Mouse (Mus musculus) adipocyte (in vitro differentiated cells): ENCODE measurements around the gene Ocel1.

Source experiments
- DNase-seq: peaks from one replicate; pipeline ENCODE4 v3.0.0-alpha.2; 2016; ENCODE audit warnings: low spot score

Ocel1 gene

DNA sequence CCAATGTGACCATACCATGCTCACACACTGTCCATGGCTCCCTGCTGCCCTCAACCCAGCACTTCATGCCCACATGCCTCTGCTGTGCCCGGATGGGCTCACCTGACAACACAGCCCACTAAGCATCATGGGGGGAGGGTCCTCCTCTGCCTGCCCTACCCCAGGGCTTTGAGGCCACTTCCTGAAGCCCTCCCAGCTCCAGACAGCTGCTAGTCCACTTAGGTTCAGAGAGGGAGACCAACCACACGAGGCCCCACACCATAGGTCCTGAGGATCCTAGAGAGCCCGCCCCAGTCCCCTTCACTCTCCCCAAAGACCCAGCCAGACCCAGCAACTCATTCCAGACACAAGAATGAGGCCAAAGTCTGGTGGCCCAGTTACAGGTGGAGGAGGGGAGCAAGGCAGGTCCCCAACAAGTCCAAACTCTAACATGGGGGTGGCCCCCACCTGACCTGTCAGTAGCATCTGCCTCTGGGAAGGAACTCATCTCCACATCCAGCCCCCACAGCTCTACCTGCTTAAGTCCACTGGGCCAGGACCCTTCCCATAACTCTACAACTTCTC is 8.5 kb downstream of the Ocel1 start:
- no peak for DNase-seq

DNA sequence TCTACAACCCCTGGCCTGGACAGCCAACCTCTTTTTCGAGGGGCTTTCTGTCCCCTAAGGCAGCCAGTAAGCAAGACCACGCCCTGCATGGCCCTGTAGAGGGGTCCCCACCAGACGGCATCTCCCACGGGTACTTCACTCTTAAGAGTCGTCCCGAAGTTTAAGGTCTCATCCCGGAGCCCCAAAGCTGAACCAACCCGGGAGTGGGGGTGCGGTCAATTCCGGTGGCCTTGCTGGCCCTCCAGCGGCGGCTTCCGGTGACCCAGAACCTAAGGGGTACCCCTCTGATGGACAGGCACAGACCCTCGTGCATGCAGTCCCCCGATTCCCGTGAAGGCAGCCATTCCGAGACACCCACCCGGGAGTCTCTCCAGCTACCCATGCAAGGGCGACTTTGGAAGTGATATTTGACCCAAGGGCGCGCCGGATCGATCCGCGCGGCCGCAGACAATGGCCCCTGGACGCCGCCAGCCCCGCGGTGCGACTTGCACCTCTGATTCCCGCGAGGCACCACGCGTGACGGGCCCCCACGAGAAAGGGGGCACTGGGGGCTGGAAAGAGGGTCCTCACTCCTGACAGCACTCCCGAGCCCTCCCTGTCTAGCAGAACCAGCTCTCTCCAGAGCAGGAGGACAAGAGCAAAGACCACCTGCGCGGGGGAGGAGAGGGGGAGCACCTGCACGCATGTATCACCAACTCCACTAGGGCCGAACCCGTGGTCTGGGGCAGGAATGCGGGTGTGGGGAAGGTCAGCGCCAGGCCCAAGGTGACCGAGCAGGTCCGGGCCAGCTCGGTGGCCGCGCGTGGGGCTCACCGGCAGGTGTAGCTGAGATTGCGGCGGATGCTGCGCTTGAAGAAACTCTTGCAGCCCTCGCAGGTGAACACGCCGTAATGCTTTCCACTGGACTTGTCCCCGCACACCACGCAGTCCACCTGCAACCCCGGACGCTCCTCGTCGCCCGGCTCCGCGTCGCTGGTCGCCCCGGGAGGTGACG is 9.4 kb downstream of the Ocel1 start:
- DNase-seq: no peak

DNA sequence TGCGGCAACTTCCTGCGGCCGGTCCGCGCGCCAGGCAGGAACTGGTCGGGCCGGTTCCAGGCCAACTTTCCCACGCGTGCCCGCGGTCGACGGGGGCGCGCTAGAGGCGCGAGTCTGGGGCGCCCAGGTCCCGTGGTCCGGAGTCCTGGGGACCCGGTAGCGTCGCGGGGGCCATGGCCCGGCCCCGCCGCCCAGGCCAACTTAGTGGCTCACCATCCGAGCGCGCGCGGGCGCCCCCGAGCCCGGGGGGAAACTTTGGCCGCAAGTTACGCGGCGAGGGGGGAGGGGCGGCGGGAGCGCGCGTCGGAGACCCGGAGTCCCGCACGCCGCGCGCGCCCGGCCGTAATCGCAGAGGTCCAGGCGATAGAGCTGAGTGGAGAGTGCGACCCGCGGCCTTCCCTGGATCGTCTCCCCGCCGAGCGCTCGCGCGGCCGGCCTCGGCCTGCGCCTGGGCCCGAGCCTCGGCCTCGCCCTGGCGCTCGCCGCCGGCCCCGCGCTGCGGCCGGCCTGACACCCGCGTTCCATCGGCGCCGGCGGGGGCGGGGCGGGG is 10.4 kb downstream of the Ocel1 start, which contains the start of gene Nr2f6:
TSS of gene Nr2f6 (minus strand) at position 540 of the 550 bp plus-strand sequence.
- peak; percentile 71 for DNase-seq

DNA sequence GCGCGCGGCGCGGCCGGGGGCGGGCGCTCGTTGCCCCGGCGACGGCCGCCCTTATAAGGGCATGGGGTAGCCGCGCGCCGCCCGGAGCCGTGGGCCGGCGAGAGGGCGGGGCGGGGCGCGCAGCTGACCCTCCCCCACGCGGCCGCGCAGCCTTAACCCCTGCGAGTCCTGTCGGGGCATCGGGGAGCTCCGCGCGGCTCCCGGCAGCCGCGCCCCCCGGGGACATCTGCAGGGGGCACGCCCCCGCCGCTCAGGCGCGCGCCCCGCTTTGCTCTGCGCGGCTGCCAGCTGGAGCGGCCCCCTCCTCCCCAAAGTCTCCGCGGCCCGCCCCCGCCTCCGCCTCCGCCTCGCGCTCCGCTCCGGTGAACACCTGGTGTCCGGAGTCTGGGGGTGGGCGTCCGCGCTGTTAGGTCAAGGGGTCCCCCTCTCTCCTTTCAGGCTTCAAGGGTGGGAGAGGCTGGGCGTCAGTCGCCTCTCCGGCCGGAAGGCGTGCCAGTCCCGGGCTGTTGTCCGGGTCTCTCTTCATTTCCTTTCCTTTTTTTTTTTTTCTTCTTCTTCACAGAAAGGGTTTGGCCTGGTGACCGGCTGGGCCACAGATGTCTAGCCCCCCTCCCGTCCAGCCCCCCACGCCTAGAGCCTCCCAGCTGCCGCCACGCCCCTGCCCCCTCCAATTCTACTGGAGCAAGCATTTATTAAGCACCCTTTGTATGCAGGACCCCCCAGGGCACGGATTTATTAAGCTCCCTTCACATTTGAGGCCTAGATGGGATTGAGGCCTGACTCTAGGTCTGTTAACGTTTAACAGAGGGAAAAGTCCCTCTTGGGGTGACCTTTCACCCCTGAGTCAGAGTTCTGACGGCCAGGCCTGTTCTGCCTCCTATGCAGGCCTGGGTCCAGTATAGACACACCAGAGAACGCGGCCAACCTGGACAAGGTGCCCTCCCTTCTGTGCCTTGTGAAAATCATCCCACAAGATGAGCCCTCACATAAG is 11.2 kb downstream of the Ocel1 start:
- peak; percentile 83 for DNase-seq

DNA sequence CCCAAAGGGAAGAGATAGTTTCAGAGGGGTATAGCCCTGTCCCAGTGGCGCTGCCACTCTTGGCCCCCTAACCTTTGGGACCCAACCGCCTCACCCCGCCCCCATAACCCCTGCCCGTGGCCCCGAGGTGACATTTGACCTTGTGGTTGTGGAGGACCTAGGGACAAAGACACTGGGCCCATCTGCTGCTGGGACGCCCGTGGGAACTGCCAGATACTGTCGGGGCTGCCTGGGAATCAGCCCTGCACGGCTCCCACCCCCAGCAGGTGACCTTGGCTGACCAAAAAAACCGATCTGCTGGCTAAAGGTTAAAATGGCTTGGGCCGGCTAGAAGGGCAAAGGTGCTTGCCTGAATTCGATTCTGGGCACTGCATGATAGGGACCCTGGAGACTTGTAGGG is 12.3 kb downstream of the Ocel1 start:
- no peak for DNase-seq

DNA sequence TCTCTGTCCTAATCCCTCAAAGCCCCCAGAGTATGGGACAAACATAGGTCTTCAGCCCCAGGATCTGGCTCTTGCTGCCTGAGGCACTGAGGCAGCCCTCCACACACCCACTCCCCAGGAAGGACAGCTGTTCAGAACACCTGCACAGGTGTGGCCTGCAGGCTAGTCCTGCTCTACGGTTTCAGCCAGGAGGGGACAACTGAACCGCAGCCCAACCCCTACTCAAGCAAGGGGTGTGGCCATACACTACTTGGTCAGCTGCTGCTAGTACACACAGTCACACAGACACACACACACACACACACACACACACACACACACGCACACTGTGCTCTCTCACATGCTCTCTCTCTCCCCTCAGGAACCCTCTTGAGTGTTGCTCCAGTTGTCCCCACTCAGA is 12.8 kb downstream of the Ocel1 start:
- no peak for DNase-seq

DNA sequence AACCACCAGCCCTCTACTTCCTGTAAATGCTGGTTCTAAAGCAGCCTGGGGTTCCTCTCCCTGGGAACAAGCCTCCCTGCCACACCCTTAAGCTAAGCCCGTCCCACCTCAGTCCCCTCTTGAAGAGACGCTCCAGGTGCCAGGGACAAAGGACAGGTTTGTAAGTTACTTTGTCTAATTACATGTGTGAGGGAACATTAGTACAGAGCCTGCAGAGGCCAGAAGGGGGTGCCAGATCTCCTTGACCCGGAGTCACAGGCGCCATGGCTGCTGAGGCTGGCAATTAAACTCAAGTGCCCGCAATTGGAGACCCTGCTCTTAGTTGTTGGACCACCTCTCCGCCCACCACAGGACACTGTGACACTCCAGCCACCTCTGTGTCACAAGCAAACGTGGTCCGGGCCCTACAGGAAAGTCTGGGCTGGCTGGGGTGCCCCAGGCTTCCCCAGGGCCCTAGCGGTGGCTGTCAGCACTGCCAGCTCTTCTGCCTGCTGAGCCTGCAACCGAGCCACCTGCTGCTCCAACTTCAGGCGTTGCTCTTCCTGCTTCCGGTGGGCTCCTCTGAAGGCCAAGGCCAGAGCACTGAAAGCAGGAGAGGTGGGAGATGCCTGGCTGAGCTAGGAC is 14.2 kb downstream of the Ocel1 start:
- DNase-seq: no peak

DNA sequence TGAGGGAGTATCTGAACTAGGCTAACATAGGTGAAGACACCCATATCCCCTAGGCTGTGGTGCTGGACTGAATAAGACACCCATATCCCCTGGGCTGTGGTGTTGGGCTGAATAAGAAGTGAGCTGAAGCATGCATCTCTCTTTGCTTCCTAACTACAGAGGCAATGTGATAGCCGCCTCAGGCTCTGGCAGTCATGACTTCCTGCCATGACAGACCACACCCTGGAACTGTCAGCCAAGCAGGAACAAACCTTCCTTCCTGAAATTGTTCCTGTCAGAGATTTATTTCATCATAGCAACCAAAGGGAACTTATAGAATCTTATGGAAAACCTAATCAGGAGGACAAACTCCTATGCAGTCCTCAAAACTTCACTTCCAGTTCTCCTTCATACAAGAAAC is 17.2 kb downstream of the Ocel1 start:
- no peak for DNase-seq

DNA sequence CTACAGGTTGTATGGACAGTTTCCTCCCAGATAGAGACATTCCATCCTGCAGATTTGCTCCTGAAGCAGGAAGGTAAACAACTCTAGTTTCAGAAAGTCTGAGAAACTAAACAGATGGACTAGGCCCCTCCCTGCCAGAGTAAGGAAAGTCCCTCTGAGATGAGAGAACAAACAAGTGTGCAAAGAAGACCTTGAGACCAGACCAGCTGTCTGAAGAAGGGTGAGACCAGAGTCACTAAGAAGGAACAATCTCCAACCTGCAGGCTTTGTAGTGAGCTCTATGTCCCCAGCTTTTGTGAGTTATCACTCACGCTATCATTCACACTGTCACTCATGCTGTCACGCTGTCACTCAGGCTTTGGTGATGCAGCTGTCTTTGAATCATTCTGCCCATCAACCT is 20.6 kb downstream of the Ocel1 start:
- no peak for DNase-seq

DNA sequence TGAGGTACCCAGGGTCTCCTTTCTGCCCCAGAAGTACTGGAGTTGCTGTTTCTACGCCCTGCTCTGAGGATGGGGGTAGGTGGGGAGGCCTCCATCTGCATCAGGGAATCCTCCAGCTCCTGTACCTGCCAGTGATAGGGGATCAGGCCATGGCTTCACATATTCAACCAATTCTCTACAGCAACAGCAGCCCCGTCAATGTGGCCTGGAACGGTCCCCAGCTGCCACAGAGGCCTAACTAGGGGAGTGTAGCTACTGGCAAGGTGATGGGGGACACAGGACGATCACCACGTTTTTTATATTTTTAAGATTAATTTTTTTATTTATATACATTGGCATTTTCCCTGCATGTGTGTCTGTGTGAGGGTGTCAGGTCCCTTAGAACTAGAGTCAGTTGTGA is 21.3 kb downstream of the Ocel1 start:
- no peak for DNase-seq

DNA sequence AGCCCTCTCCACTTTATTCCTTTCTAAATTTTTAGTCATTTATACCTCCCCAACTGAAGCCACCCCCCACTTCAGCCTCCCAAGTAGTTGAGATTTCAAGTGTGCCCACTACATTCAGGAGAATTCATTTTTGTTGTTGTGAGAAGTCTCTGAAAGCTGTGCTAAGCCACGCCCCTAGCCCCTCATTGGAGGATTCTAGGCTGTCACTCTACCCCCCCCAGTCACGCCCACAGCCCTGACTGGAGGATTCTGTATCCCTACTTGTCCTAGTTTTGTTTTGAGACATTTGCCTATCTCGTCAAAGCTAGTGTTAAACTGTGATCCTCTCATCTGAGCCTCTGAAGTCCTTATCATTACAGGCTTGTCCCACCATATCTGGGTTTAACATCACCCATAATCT is 21.8 kb downstream of the Ocel1 start:
- no peak for DNase-seq

DNA sequence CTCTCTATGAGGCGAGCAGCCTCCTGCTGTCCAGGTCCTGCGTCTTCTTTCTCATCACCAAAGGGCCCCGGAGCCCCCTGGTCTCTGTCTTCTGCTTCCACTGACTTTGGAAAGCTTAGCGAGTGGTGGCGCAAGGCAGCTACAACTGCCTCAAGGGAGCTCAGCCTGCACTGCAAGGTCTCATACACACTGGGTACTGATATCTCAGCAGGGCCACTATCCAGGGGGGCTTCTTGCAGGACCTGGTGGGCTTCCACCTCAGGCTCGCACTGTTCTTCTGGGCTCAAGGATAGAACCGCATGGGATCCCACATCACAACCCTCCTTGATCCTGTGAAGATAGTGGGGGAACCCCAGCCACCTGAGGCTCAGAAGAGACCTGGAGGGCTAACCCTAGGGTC is 23.4 kb downstream of the Ocel1 start:
- no peak for DNase-seq

DNA sequence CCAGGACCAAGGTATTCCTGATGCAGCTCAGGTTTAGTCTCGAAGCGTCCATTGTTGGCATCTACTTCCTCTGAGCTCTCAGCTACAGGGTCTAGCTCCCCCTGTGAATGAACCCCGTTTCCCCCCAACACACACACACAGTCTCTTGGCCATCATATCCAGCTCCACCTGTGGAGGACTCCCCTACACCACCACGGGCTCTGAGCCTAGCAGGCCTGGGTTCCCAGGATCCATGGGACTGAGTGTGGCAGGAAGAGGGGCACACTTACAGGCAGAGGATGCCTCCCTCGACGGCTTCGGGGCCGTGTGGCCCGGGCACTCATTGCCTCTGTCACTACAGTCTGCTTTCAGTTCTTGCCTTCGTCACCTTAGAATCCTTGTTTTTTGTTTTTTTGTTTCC is 24.0 kb downstream of the Ocel1 start:
- no peak for DNase-seq

DNA sequence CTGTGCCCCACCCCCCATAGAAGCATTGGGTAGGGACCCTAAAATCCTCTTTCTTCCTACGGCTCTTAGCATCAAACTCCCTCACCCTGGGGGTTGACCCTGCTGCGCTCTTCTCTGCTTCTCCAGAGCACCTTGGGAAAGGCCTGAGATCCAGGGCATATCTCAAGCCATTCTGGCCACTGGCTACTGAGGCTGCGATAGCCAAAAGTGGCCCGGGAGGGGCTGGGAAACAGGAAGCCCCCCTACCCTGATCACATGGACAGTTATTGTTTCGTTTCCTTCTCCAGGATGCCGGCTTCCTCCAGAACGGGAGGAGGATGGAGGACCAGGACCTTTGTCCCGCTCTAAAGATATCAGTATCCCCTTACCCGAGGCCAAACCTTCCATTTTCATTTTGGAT is 24.5 kb downstream of the Ocel1 start, which contains the start of gene Ushbp1:
TSS of gene Ushbp1 (minus strand) at position 174 of the 400 bp plus-strand sequence.
- DNase-seq: no peak

DNA sequence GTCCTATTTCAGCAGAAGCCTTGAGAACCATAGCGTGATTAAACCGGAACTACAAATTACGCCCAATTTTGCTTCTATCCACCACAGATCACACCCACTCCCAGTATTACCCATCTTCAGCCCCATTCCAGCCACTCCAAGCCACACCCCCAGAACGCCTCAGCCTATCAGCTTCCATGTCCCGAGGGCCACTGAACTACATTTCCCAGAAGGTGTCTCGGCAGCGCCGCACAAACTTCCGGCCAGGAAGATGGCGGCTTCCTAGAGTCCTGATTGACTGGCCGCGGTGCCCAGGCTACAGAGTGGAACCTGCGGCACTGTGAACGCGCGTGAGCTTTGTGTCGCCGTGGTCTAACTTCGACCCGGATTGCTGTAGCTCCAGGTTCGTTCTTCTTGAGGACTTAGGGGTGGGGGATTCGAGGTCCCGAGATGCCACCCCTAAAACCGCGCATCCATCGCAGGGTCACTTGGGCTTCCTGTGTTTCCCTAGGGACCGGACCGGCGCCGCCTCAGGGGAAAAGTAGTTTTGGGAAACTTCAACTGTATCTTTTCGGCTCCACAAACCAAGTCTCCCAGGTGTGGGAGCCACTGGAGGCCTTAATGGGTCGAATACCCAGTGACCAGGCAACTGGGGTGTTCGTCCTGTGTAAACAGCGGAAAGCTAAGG is 25.7 kb downstream of the Ocel1 start, which contains the start of gene Babam1:
TSS of gene Babam1 (plus strand) at position 223 of the 667 bp plus-strand sequence.
- DNase-seq: peak; percentile 98

DNA sequence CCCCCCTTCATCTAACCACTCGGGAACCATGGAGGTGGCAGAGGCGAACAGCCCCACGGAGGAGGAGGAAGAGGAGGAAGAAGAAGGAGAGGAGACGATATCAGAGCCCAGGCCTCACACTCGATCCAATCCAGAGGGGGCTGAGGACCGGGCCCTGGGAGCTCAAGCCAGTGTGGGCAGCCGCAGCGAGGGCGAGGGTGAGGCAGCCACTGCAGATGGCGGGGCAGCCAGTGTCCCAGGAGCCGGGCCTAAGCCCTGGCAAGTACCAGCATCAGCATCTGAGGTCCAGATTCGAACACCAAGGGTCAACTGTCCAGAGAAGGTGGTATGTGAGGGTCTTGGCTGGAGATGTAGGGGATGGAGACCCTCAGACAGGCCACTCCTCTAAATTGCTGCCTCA is 26.6 kb downstream of the Ocel1 start:
- DNase-seq: no peak

DNA sequence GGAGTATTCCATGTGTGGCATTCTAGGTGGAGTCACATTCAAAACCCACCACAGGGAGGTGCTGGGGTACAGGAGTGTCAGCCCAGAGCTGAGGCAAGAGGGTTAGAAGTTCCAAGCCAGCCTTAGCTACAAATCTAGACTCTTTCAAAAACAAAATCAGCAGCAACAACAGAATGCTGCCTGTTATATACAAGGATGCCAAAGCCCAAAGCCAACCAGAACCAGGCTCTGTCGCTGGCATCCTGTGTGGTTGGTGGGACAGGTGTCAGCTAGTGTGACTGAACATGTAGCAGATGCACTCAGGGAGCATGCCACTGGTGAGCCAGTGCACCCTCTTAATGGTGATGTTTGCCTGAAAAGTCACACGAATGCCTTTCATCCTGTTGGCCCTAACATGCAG is 29.7 kb downstream of the Ocel1 start:
- DNase-seq: no peak

DNA sequence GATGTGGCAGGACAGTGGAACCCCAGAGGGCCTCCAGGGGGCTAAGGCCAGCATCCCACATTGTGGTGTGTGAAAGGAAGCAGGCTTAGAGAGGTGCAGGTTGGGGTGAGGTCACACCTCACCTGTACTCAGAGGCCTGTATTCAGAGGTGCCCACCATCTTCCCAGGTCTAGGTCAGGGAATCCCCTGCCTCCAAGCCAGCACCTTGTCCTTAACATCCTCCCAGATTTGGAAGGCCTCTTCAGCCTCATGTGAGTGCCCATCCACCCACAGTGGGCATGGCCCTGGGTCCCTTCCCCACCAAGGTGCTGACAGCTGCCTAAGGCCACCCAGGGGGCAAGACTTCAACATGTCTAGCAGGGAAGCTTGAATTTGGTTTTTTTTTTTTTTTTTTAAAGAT is 30.4 kb downstream of the Ocel1 start:
- no peak for DNase-seq

DNA sequence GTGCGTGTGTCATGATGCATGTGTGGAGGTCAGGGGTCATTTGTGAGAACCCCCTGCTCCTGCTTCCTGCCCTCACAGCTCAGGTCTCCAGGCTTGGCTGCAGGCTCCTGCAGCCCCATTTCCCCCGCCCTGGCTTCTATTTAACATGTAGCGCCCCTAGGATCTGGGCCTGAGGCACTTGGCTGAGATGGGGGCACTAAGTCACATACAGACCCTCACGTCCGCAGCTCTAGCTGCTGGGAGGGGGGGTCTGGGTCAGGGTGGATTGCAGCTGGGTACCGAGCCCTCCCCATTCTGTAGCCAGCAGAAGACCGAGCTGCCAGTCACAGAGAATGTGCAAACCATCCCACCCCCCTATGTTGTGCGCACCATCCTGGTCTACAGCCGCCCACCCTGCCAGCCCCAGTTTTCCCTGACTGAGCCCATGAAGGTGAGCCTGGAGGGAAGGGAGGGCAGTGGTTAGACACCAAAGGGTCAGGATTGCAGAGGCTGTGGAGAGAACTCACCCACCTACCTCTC is 31.4 kb downstream of the Ocel1 start:
- DNase-seq: no peak

DNA sequence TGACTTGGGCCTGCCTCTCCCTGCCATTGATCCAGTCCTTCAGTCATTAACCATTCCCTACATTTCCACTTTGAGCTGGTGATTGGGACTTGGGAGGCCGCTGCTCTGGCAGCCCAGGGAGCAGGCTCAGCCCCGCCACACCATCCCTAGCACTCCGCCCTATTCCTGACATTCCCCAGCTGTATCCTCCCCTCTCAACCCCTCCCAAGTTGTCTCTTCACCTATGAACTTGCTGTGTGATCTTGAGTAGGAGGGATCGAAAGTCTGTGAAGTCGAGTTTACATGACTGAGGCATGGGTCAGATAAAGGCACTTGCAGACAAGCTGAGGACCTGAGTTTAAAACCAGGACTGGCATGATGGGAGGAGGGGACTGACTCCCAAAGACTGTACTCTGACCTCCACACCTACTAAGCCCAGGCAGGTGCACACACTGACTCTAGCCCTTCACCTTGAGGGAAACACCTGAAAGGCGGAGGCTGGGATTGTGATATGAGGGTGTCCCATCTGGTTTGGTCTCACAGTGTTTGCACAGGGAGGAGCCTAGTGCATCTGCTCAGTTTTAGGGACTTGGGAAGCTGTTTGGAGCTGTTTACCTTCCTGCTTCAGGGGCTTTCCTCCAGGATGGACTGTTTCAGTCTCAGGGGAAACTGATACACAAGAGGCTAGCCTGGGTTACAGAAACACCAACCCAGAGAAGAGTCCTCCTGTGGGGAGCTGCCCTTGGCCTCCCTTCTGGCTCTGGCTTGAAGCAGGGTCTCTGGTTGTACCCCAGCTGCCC is 32.2 kb downstream of the Ocel1 start:
- DNase-seq: no peak
